Mouse (Mus musculus) forebrain, embryonic 12.5 days (tissue): Measurements from ENCODE around the gene Nrg3. TPM values are rescaled to one million over a fixed set of nuclear protein-coding genes. Genes with fewer than 3 reads are reported as not detected.

ENCODE experiments used
- microRNA-seq: library from miRNA; unstranded; fragments of <30 nt; microRNA quantifications from one replicate; pipeline ENCODE4, GENCODE M21; 2017
- polyA plus RNA-seq: library from polyadenylated mRNA; unstranded; fragments of >200 nt; fragmentation: Nextera tagmentation; extraction: Ambion mirVana; gene quantifications from 2 replicates; pipeline ENCODE4 v1.2.1, GENCODE M21; 2016

Nrg3 gene
- polyA plus RNA-seq, 1 experiment from 2014 or later, result 3.7 TPM

Small RNAs within 50 kb of the gene (microRNA-seq; reads per million reads assigned to microRNA genes)
- not detected for gene Gm27332
